Mouse (Mus musculus) testis, adult 2 months (tissue): ENCODE results near the gene Lrrc28. TPM values are rescaled to one million over a fixed set of nuclear protein-coding genes. Genes with fewer than 3 reads are reported as not detected.

Experiments
- H3K27ac ChIP-seq: fragments of 200-500 bp; 2 replicates; pipeline ENCODE4 v1.5.1; 2012; ENCODE audit warnings: low read depth, low read length; ENCODE audit not compliant: control insufficient read depth, insufficient read depth
- H3K27me3 ChIP-seq: fragments of 200-500 bp; 2 replicates; pipeline ENCODE4 v1.6.1; 2012; ENCODE audit warnings: mild to moderate bottlenecking, low read length, moderate library complexity; ENCODE audit not compliant: control insufficient read depth, insufficient read depth
- H3K36me3 ChIP-seq: fragments of 200-500 bp; 2 replicates; pipeline ENCODE4 v1.6.1; 2012; ENCODE audit warnings: mild to moderate bottlenecking, low read length; ENCODE audit not compliant: control insufficient read depth, insufficient read depth
- H3K4me1 ChIP-seq: fragments of 200-500 bp; 2 replicates; pipeline ENCODE4 v1.6.1; 2012; ENCODE audit warnings: low read length; ENCODE audit not compliant: control insufficient read depth, insufficient read depth
- H3K4me3 ChIP-seq: fragments of 200-500 bp; 2 replicates; pipeline ENCODE4 v1.5.1; 2012; ENCODE audit warnings: low read depth, mild to moderate bottlenecking, low read length, moderate library complexity, mixed read lengths; ENCODE audit not compliant: control insufficient read depth
- CTCF ChIP-seq: fragments of 200-500 bp; IDR thresholded peaks from 2 replicates; pipeline ENCODE4 v1.5.1; 2012; ENCODE audit warnings: low read depth, mild to moderate bottlenecking, inconsistent platforms, low read length, moderate library complexity; ENCODE audit not compliant: control insufficient read depth, insufficient read depth, insufficient replicate concordance
- POLR2A ChIP-seq: fragments of 200-500 bp; IDR thresholded peaks from 2 replicates; pipeline ENCODE4 v1.6.1; 2012; ENCODE audit warnings: low read depth, mild to moderate bottlenecking, inconsistent platforms, low read length, moderate library complexity; ENCODE audit not compliant: control insufficient read depth
- polyA plus RNA-seq: library from polyadenylated mRNA; depleted of rRNA; stranded (reverse); fragments of >200 nt; gene quantifications from 2 replicates; pipeline ENCODE4 v1.2.3, GENCODE M21; 2012

The Lrrc28 gene
- polyA plus RNA-seq, 1 experiment = 565 TPM

DNA sequence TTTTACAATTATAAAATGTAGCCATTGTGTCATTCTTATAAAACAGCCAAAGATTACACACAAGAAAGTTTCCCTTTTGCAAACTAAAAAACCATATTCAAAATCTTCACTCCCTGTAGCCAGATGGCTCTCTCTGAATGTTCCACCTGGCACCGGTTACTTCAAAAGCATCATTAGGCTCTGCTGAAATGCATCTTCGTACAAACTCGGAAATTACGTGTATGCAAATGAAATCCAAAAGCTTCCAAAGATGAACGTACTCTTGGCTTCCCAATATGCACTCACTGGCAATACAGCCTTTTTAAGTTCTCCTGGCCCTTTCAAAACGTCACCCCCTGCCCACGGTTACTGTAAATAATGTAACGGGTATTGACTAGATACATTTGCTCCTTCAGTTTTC is 777 bp downstream of the Lrrc28 start:
- peaks cover 5% of the 10 kb centered on the region for H3K4me1 ChIP-seq
- peak overlapping the region; percentile 30; the same call in 1 of the 2 replicates for H3K27ac ChIP-seq
- no peak for TF ChIP-seq CTCF
- no peak for TF ChIP-seq POLR2A
- no peaks in the 10 kb centered on the region for H3K27me3 ChIP-seq
- no peaks in the 10 kb centered on the region; the same call in 1 of the 2 replicates for H3K36me3 ChIP-seq
- H3K4me3 ChIP-seq = peak overlapping the region; percentile 98; the same call in 1 of the 2 replicates

DNA sequence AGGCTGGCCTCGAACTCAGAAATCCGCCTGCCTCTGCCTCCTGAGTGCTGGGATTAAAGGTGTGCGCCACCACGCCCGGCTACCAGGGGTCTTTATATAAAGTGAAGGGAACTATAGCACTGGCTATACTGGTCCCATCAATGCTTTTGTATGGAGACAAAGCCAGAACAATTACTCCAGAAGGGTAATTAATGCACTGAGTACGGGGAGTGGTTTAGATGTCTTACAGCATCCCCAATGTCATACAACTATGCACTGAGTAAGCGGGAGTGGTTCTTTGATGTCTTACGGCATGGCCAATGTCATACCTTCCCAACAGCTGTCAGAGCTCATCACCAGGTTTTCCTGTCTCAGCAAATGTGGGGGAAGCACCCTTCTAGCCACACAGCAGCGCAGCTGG is 2.1 kb downstream of the Lrrc28 start:
- H3K27ac ChIP-seq = no peak overlapping the region
- no peaks in the 10 kb centered on the region for H3K27me3 ChIP-seq
- no peak overlapping the region; the same call in 1 of the 2 replicates for H3K4me3 ChIP-seq
- no peaks in the 10 kb centered on the region for H3K36me3 ChIP-seq
- no peak for TF ChIP-seq CTCF
- TF ChIP-seq POLR2A = no peak
- peaks cover 5% of the 10 kb centered on the region for H3K4me1 ChIP-seq

DNA sequence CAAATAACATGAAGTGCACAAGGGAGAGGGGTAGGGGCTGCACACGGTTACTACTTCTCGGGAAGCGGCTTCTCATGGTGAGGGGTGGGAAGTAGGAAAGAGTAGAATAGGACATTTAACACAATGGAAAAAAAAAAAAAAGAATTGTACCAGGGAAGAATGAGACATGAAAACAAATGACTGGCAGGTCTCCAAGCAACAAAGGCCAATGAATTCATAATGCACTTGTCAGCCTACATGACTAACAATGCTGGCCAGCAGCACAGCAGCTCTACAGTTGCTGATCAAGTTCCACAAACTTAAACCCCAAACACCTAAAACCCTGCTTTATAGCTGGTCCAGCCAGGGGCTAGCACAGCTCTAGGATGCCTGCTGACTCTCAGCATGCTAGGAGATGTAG is 6.1 kb downstream of the Lrrc28 start:
- Histone ChIP-seq H3K4me3 (no peak overlapping the region), H3K27me3 (no peaks in the 10 kb centered on the region), H3K27ac (no peak overlapping the region), H3K4me1 (0 out of 2 replicates have a peak, but pooled peaks cover 2% of the 10 kb centered on the region), H3K36me3 (no peaks in the 10 kb centered on the region)
- no peak for TF ChIP-seq POLR2A
- no peak for TF ChIP-seq CTCF

DNA sequence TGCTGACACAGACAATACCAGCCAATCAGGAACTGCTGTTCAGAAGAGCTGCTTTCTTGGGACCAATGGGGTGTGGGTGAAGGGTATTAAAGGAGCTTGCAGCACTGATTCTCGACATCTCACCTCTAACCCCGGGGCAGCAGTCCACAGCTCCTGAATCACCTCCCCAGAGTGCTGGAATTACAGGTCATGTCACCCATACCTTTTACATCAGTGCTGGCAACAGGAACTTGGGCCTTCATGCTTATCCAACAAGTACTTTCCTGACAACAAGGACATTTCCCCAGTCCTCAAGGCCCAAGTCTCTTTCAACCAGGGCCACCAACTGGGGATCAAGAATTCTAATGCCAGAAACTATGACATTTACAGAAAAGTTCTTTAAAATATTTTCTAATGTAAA is 8.9 kb downstream of the Lrrc28 start:
- H3K4me1 ChIP-seq = no peaks in the 10 kb centered on the region
- no peaks in the 10 kb centered on the region for H3K36me3 ChIP-seq
- H3K4me3 ChIP-seq = no peak overlapping the region
- TF ChIP-seq POLR2A (no peak), CTCF (no peak)
- no peaks in the 10 kb centered on the region for H3K27me3 ChIP-seq
- no peak overlapping the region for H3K27ac ChIP-seq

DNA sequence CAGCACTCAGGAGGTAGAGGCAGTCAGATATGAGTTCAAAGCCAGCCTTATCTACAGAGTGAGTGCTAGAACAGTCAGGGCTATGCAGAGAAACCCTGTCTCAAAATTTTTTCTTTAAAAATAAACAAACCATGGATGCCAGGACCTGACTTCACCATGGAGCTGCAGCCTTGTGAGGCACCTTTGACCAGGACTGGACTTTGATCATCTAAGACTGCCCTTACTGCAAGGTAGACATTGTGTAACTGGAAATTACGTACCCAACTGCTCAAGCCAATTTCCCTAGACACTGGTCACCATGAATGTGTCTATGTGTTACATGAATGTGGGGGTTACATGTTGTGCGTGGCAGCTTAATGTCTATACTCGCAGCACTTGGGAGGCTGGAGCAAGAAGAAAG is 10.9 kb downstream of the Lrrc28 start:
- Histone ChIP-seq H3K4me1 (no peaks in the 10 kb centered on the region), H3K27me3 (no peaks in the 10 kb centered on the region), H3K4me3 (no peak overlapping the region), H3K27ac (no peak overlapping the region), H3K36me3 (no peaks in the 10 kb centered on the region)
- no peak for TF ChIP-seq POLR2A
- TF ChIP-seq CTCF = no peak

DNA sequence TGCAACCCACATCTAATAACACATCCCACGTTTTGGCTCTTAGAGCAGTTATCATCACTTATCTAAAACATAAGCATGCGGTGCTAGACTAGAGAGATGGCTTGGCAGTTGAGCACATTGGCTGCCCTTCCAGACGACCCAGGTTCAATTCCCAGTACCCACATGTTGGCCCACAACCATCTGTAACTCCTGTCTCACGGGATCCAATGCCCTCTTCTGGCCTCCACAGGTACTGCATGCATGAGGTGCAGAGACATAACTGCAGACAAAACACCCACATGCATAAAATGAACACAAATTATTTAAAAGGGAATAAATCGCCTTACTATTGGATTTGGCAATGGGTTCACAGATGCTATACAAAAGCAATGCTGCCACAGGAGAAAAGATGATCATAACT is 12.7 kb downstream of the Lrrc28 start:
- Histone ChIP-seq H3K36me3 (no peaks in the 10 kb centered on the region), H3K27me3 (no peaks in the 10 kb centered on the region), H3K4me1 (no peaks in the 10 kb centered on the region), H3K4me3 (no peak overlapping the region), H3K27ac (no peak overlapping the region)
- TF ChIP-seq POLR2A (no peak), CTCF (peak; percentile 51; the same call in 1 of the 2 replicates)

DNA sequence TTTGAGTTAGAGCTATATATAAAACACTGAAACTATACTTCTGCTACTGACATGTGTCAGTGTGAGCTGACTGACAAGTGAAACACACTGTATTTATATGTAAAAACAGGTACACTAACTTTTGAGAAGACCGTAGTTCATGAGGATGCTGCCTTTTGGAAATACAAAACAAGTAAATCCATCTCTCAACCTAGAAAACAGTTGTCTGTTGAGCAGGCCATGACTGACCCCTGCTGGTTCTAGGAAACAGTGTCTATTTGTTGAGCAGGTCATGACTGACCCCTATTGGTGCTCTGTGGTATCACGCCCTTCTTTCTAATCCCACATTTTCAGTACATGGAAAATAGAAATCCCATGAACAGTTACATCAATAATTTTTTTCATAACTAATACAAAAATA is 14.3 kb downstream of the Lrrc28 start:
- Histone ChIP-seq H3K4me1 (no peaks in the 10 kb centered on the region), H3K27ac (no peak overlapping the region), H3K4me3 (no peak overlapping the region), H3K36me3 (no peaks in the 10 kb centered on the region; the same call in 1 of the 2 replicates), H3K27me3 (no peaks in the 10 kb centered on the region)
- TF ChIP-seq POLR2A (no peak), CTCF (peak; percentile 37; the same call in 1 of the 2 replicates)

DNA sequence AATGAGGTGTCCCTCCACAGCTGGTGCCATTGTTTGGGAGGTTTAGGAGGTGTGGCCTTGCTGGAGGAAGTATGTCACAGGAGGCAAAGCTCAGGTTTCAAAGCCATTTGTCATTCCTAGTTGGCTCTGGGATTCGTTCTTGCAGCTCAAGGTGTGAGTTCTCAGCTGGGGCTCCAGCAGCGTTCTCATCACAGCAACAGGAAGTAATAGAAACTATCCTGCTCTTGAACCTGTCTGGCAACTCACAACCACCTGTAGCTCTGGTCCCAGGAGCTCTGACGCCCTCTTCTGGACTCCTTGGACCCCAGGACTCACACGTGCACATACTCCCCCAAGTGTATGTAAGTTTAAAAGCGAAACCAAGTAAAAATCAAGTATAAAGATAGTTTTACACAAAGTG is 15.4 kb downstream of the Lrrc28 start:
- H3K27ac ChIP-seq = no peak overlapping the region
- no peak overlapping the region for H3K4me3 ChIP-seq
- no peaks in the 10 kb centered on the region for H3K27me3 ChIP-seq
- H3K4me1 ChIP-seq = no peaks in the 10 kb centered on the region
- H3K36me3 ChIP-seq = no peaks in the 10 kb centered on the region; the same call in 1 of the 2 replicates
- TF ChIP-seq POLR2A (no peak), CTCF (no peak)
